Mouse (Mus musculus) kidney, postnatal 14 days (tissue): ENCODE results near the gene Itgal.
"Not testable (repeated sequence)": the region's sequence is repeated elsewhere in the genome, so short reads cannot be mapped to it uniquely, and the experiment has no call there.

ENCODE experiments used
- DNase-seq: peaks from one replicate; pipeline ENCODE4 v3.0.0; 2022; ENCODE audit warnings: mixed read lengths

Itgal gene

GRCm38 (mm10) chr7:127343351-127344019 is 47.4 kb downstream of the Itgal start:
- peak; percentile 15 for DNase-seq

DNA sequence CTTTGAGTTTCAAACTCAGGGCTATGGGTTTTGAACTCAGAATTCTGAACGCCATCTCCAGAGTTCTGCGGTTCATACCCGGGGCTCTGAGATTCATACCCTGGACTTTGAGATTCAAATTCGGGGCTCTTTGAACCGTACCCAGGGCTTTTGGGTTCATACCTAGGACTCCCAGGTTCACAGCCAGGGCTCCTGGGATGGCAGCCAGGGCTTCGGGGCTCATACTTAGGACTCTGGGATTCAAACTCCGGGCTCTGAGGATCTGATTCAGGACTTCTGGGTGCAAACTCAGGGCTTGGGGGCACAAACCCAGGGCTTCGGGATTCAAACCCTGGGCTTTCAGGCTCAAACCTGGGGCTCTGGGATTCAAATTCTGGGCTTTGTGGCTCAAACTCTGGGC is 48.3 kb downstream of the Itgal start:
- DNase-seq = peak; percentile 32

- DNase-seq = peak; percentile 83
Measured at GRCm38 (mm10) chr7:127345092-127345491, 49.0 kb downstream of the Itgal start.

GRCm38 (mm10) chr7:127345512-127346325 is 49.7 kb downstream of the Itgal start, which contains the start of gene Zfp768:
Zfp768 (minus strand) TSS chr7:127345589.
- peak; percentile 96 for DNase-seq

GRCm38 (mm10) chr7:127346676-127347075 is 50.6 kb downstream of the Itgal start:
- DNase-seq = peak; percentile 86

DNA sequence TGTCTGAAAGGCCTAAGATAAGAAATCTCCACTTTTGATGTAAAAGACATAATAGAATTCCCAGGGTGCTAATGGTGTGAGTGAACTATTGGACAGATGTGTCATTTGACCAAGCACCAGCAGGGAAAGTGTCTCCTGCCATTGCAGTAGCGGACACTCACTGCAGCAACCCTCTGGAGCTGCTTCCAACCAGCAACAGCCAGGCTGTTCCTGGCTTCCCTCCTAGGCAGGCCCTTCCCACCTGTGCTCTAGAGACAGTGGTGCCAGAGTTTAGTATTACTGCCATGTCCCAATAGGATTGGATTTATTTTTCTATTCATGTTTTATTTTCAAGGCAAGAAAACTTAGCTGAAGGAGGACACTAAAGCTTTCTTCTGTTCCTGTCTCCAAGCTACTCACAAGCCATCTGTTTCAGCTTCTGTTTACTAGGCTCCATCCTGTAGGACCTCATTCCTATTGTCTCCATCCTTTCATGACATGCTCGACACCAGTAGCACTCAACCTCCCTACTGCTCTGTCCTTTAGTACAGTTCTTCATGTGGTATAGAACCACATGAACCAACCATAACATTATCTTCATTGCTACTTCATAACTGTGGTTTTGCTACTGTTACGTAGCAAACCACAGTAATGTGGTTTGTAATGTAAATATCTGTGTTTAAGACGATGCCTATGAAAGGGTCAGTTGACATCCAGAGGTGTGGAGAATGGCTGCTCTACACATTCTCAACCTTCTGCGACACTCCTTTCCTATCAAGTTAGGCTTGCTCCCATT is 55.4 kb downstream of the Itgal start:
- DNase-seq = no peak

DNA sequence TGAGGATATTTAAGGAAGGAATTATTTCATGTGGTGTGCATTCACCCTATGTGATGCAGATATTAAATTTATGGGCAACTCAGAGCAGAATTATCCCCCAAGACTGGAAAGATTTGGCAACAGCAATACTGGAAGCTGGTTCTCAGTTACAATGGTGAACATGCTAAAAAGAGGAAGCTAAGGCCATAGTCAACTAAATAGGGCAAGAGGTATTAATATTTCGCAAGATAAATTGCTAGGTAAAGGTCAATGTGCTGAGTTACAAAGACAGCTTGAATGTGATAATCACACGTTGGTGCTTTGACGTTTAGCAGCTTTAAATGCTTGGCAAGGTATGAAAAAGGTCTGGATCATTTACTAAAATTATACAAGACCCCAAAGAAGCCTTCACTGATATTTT is 59.7 kb downstream of the Itgal start:
- DNase-seq = no peak

- no peak for DNase-seq
Measured at GRCm38 (mm10) chr7:127357871-127358270, 61.8 kb downstream of the Itgal start.

GRCm38 (mm10) chr7:127358472-127358871 is 62.4 kb downstream of the Itgal start:
- DNase-seq = no peak

DNA sequence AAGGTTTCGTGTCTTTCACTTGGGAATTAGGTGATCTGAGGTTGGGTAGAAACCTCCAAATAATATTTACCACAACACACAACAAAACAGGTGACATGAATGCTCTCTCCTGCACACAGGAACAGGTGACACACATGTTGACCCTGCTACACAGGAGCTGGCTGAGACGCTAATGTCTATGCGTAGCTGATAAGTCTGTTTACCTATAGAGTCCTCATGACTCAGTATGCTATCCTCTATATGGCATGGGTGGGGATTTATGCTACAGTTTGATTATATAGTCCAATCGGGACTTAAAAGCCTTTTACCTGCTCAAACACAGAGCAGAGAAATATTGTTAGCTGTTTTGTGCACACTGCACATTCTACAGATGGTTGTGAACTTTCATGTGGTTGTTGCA is 64.2 kb downstream of the Itgal start:
- no peak for DNase-seq

DNA sequence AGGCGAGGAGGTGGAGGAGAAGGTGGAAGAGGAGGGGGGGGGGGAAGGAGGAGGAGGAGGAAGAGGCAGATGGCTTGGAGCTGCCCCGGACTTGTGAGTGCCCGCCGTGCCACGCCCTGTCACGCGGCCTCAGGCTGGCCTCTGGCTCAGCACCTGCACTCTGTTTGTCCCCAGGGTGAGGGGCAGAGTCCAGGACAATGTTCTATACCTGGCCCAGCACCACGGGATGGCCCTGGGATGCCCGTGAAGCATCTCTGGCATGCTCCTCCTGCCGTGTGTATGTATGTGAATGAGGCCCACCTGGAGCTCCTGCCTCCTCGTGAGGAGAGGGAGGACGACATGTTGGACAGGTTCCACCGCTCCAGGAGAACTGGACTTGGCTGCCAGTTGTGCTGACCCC is 65.4 kb downstream of the Itgal start:
- peak; percentile 49 for DNase-seq

DNA sequence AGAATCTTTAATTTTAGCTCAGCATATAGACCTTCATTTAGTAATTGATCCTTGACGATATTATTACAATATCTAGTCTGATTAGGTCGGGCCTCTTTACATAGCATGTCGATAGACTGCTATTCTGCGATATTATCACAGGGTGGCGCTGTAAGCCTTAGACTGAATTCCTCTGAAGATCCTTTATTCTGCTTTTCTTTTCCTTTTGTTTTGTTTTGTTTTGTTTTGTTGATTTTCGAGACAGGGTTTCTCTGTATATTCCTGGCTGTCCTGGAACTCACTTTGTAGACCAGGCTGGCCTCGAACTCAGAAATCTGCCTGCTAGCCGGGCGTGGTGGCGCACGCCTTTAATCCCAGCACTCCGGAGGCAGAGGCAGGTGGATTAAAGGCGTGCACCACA is 66.4 kb downstream of the Itgal start:
- DNase-seq = peak; percentile 52

DNA sequence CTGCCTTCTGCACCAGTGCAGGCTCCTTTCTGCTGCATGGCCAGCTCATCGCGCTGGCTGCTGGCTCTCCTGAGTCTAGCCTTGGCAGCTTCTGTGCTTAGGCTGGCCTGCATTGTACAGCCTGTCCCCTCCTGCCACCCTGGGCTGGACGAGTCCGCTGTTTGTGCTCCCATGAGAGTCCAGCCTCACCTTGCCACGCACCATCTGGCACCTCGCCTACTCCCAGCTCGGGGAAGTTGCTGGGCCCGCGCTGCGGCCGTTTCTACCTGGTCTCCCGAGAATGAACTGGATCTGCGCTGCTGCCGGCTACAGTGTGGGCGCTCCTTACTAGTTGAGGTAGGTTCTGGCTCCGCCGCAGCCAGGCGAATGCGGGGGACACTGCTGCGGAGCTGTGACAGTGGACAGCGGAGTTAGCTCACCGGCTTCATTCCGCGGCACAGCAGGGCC is 67.4 kb downstream of the Itgal start:
- DNase-seq = peak; percentile 53

- DNase-seq = peak; percentile 27
Measured at GRCm38 (mm10) chr7:127364166-127364565, 68.1 kb downstream of the Itgal start.

DNA sequence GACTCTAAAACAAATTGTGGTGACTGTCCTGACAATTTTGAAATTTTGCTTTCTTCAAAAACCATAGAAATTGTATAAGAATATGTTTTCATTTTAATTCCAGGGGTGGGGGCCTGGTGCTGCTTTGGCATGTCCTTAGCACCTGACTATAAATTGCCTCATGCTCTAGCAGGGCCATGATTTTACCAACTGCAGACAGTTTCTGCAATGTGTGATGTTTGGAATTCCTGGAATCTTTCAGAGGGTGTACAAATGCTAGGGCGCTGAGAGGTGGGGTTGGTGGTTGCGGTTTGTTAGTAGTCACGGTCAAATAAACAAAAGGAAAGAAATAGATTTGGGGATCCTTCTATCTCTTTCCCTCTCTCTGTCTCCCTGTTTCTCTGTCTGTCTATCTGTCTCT is 70.2 kb downstream of the Itgal start:
- no peak for DNase-seq

GRCm38 (mm10) chr7:127371213-127371612 is 75.2 kb downstream of the Itgal start:
- DNase-seq = no peak

GRCm38 (mm10) chr7:127371870-127372269 is 75.8 kb downstream of the Itgal start:
- DNase-seq = not testable (repeated sequence)

GRCm38 (mm10) chr7:127375271-127376245 is 79.5 kb downstream of the Itgal start, which contains the start of gene Zfp747:
Zfp747 (minus strand) TSS chr7:127376050.
- DNase-seq = peak; percentile 95

DNA sequence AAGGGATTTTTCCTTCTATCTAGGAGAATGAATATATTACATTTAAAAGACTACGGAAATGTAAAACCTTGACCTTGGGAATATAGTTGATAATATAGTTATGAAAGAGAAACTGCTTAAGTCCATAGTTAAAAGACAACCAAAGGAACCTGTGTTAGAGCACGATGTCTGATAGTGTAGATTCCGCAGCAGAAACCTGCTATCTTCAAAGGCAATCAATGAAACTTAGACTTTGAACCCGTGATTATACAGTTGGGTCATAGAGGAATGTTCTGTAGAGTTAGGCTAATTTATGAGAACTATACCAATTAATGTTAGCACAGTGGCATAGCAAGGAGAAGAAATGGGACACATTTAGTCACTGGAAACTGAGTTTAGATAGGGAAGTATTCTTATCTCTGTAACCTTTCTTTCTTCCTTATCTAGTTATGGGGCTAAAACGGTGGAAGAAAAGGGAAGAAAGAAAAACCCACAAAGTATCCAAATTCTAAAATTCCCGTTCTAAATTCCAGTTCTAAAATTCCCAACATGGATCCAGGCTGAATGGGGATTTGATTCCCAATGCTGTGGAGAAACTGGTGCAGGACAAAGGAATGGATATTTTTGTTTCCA is 82.4 kb downstream of the Itgal start:
- no peak for DNase-seq
